Mouse (Mus musculus): ENCODE data around the gene Klf8. TPM values are rescaled to one million over a fixed set of nuclear protein-coding genes. Genes with fewer than 3 reads are reported as not detected.
"Not testable (repeated sequence)": the region's sequence is repeated elsewhere in the genome, so short reads cannot be mapped to it uniquely, and the experiment has no call there.

Klf8 gene
- polyA plus RNA-seq, 1 experiment from 2014 or later, result 0.63 TPM

- Histone ChIP-seq H3K9ac (ENCODE audit: low read length) (no peak overlapping the region), H3K27ac (replicated peaks) (no peak overlapping the region), H3K4me2 (replicated peaks; ENCODE audit: low read depth) (no peak overlapping the region), H3K27me3 (ENCODE audit: control insufficient read depth, insufficient read depth, low read length) (no peaks in the 10 kb centered on the region), H3K9me3 (ENCODE audit: control insufficient read depth, low read length) (no peaks in the 10 kb centered on the region), H3K4me1 (replicated peaks; ENCODE audit: control insufficient read depth, insufficient read depth) (no peaks in the 10 kb centered on the region), H3K4me3 (ENCODE audit: low read depth, low read length) (no peak overlapping the region), H3K36me3 (ENCODE audit: control insufficient read depth, insufficient read depth, low read length) (no peaks in the 10 kb centered on the region)
- DNase-seq (ENCODE audit: low spot score), result no peak
- ATAC-seq (ENCODE audit: low FRiP score, low TSS enrichment), result no peak
- no peak for TF ChIP-seq CTCF (IDR thresholded peaks at IDR 0.05; ENCODE audit: low read depth)
- TF ChIP-seq EP300 (optimal IDR thresholded peaks at IDR 0.05), result no peak
- WGBS, result 72% methylated on average over 1 of the region's 1 CpGs
These were observed 17.0 kb downstream of the Klf8 start for GRCm38 (mm10) chrX:153254256-153254655.

- H3K4me1 ChIP-seq (replicated peaks; ENCODE audit: control insufficient read depth, insufficient read depth), result no peaks in the 10 kb centered on the region
- ATAC-seq (ENCODE audit: low FRiP score, low TSS enrichment), result no peak
- no peak for DNase-seq (ENCODE audit: low spot score)
- H3K27me3 ChIP-seq (ENCODE audit: control insufficient read depth, insufficient read depth, low read length), result no peaks in the 10 kb centered on the region
- H3K4me2 ChIP-seq (replicated peaks; ENCODE audit: low read depth), result no peak overlapping the region
- no peak overlapping the region for H3K27ac ChIP-seq (replicated peaks)
- no peaks in the 10 kb centered on the region for H3K9me3 ChIP-seq (ENCODE audit: control insufficient read depth, low read length)
- H3K36me3 ChIP-seq (ENCODE audit: control insufficient read depth, insufficient read depth, low read length), result no peaks in the 10 kb centered on the region
- TF ChIP-seq EP300 (optimal IDR thresholded peaks at IDR 0.05) (no peak), CTCF (IDR thresholded peaks at IDR 0.05; ENCODE audit: low read depth) (no peak)
- 59% methylated on average over 2 of the region's 2 CpGs for WGBS
- no peak overlapping the region for H3K4me3 ChIP-seq (ENCODE audit: low read depth, low read length)
- no peak overlapping the region for H3K9ac ChIP-seq (ENCODE audit: low read length)
These were observed 18.2 kb downstream of the Klf8 start for GRCm38 (mm10) chrX:153255504-153255903.

- no peak overlapping the region for H3K9ac ChIP-seq (ENCODE audit: low read length)
- 72% methylated on average over 2 of the region's 2 CpGs for WGBS
- H3K9me3 ChIP-seq (ENCODE audit: control insufficient read depth, low read length), result no peaks in the 10 kb centered on the region
- H3K4me2 ChIP-seq (replicated peaks; ENCODE audit: low read depth), result no peak overlapping the region
- no peaks in the 10 kb centered on the region for H3K4me1 ChIP-seq (replicated peaks; ENCODE audit: control insufficient read depth, insufficient read depth)
- no peak for DNase-seq (ENCODE audit: low spot score)
- TF ChIP-seq CTCF (IDR thresholded peaks at IDR 0.05; ENCODE audit: low read depth) (no peak), EP300 (optimal IDR thresholded peaks at IDR 0.05) (no peak)
- H3K27ac ChIP-seq (replicated peaks), result no peak overlapping the region
- no peaks in the 10 kb centered on the region for H3K36me3 ChIP-seq (ENCODE audit: control insufficient read depth, insufficient read depth, low read length)
- no peak for ATAC-seq (ENCODE audit: low FRiP score, low TSS enrichment)
- H3K4me3 ChIP-seq (ENCODE audit: low read depth, low read length), result no peak overlapping the region
- no peaks in the 10 kb centered on the region for H3K27me3 ChIP-seq (ENCODE audit: control insufficient read depth, insufficient read depth, low read length)
These were observed 44.9 kb downstream of the Klf8 start for GRCm38 (mm10) chrX:153282185-153282584.

- Histone ChIP-seq H3K27ac (replicated peaks) (no peak overlapping the region), H3K9me3 (ENCODE audit: control insufficient read depth, low read length) (no peaks in the 10 kb centered on the region), H3K36me3 (ENCODE audit: control insufficient read depth, insufficient read depth, low read length) (no peaks in the 10 kb centered on the region), H3K4me2 (replicated peaks; ENCODE audit: low read depth) (no peak overlapping the region), H3K4me3 (ENCODE audit: low read depth, low read length) (no peak overlapping the region), H3K9ac (ENCODE audit: low read length) (no peak overlapping the region), H3K4me1 (replicated peaks; ENCODE audit: control insufficient read depth, insufficient read depth) (no peaks in the 10 kb centered on the region), H3K27me3 (ENCODE audit: control insufficient read depth, insufficient read depth, low read length) (no peaks in the 10 kb centered on the region)
- DNase-seq (ENCODE audit: low spot score), result no peak
- no peak for ATAC-seq (ENCODE audit: low FRiP score, low TSS enrichment)
- TF ChIP-seq CTCF (IDR thresholded peaks at IDR 0.05; ENCODE audit: low read depth) (no peak), EP300 (optimal IDR thresholded peaks at IDR 0.05) (no peak)
- 78% methylated on average over 4 of the region's 4 CpGs for WGBS
These were observed 74.1 kb downstream of the Klf8 start for GRCm38 (mm10) chrX:153311356-153311755.

- H3K27me3 ChIP-seq (ENCODE audit: control insufficient read depth, insufficient read depth, low read length), result no peaks in the 10 kb centered on the region
- no peak overlapping the region for H3K4me2 ChIP-seq (replicated peaks; ENCODE audit: low read depth)
- no peak for TF ChIP-seq EP300 (optimal IDR thresholded peaks at IDR 0.05)
- no peak for TF ChIP-seq CTCF (IDR thresholded peaks at IDR 0.05; ENCODE audit: low read depth)
- H3K4me1 ChIP-seq (replicated peaks; ENCODE audit: control insufficient read depth, insufficient read depth), result no peaks in the 10 kb centered on the region
- 55% methylated on average over 3 of the region's 3 CpGs for WGBS
- no peak for ATAC-seq (ENCODE audit: low FRiP score, low TSS enrichment)
- H3K27ac ChIP-seq (replicated peaks), result no peak overlapping the region
- no peak overlapping the region for H3K4me3 ChIP-seq (ENCODE audit: low read depth, low read length)
- H3K9me3 ChIP-seq (ENCODE audit: control insufficient read depth, low read length), result no peaks in the 10 kb centered on the region
- no peak overlapping the region for H3K9ac ChIP-seq (ENCODE audit: low read length)
- no peak for DNase-seq (ENCODE audit: low spot score)
- H3K36me3 ChIP-seq (ENCODE audit: control insufficient read depth, insufficient read depth, low read length), result no peaks in the 10 kb centered on the region
These were observed 85.8 kb downstream of the Klf8 start for GRCm38 (mm10) chrX:153323105-153323504.

GRCm38 (mm10) chrX:153334140-153334539, 96.9 kb downstream of the Klf8 start:
- 68% methylated on average over 3 of the region's 3 CpGs for WGBS
- not testable (repeated sequence) for H3K9ac ChIP-seq (ENCODE audit: low read length); ATAC-seq (ENCODE audit: low FRiP score, low TSS enrichment); H3K4me3 ChIP-seq (ENCODE audit: low read depth, low read length); H3K27ac ChIP-seq (replicated peaks); H3K4me1 ChIP-seq (replicated peaks; ENCODE audit: control insufficient read depth, insufficient read depth); H3K4me2 ChIP-seq (replicated peaks; ENCODE audit: low read depth); H3K36me3 ChIP-seq (ENCODE audit: control insufficient read depth, insufficient read depth, low read length); H3K27me3 ChIP-seq (ENCODE audit: control insufficient read depth, insufficient read depth, low read length); DNase-seq (ENCODE audit: low spot score); H3K9me3 ChIP-seq (ENCODE audit: control insufficient read depth, low read length)
